Mouse (Mus musculus): Measurements from ENCODE around the gene Ift172.

DNA sequence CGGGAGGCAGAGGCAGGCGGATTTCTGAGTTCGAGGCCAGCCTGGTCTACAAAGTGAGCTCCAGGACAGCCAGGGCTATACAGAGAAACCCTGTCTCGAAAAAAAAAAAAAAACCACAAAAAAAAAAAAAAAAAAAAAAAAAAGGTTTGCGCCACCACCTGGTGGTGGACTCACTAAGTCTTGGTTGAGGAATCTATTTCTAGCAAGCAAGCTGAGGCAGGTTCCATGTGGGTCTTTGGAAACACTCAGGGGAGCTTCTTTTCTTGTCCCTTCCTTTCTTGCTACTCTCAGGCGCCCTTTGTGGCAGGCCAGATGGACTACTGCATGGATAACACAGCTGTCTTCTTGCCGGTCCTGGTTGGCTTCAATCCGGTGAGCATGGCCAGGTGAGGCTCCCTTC, 10.9 kb upstream of the Ift172 start:
- no peak for TF ChIP-seq POLR2A (IDR thresholded peaks at IDR 0.05; ENCODE audit: insufficient read length, low read depth)
- TF ChIP-seq MYOD1 (IDR thresholded peaks at IDR 0.05; ENCODE audit: control insufficient read depth in 1 of 3, insufficient read length in 2 of 3, low read depth in 2 of 3) = no peak
- no peak for TF ChIP-seq E2F4 (IDR thresholded peaks at IDR 0.05; ENCODE audit: insufficient read depth)
- no peak for TF ChIP-seq MAX (IDR thresholded peaks at IDR 0.05; ENCODE audit: low read depth)
- no peak for TF ChIP-seq TCF3 (IDR thresholded peaks at IDR 0.05; ENCODE audit: insufficient read length, low read depth)

Measured in myocyte (in vitro differentiated cells).